Mouse (Mus musculus) MEL (cell line): ENCODE measurements around the gene Gsn. TPM values are rescaled to one million over a fixed set of nuclear protein-coding genes. Genes with fewer than 3 reads are reported as not detected.

ENCODE experiments used
- DNase-seq: peaks from one replicate; pipeline ENCODE4 v3.0.0; 2011; ENCODE audit warnings: low read depth, low spot score
- H3K27ac ChIP-seq: 2 replicates; pipeline ENCODE4 v1.5.1; 2012; ENCODE audit warnings: low read depth, mild to moderate bottlenecking, control low read depth, low read length, moderate library complexity; ENCODE audit not compliant: control insufficient read depth
- H3K27me3 ChIP-seq, 2 experiments: fragments of 150-350 bp in 1 of 2; sonication (generic) in 1 of 2; 2 replicates each; pipeline ENCODE4 v1.6.1; 2012; ENCODE audit warnings: low read length in 2 of 2, mild to moderate bottlenecking in 2 of 2, improper control_type of control experiment in 1 of 2, moderate library complexity in 1 of 2; ENCODE audit not compliant: insufficient read depth in 2 of 2, control insufficient read depth in 1 of 2
- H3K36me3 ChIP-seq, 2 experiments: 2 replicates each; pipeline ENCODE4 v1.6.1; 2012 to 2014; ENCODE audit warnings: low read length in 2 of 2, improper control_type of control experiment in 1 of 2, inconsistent platforms in 1 of 2, mild to moderate bottlenecking in 1 of 2; ENCODE audit not compliant: insufficient read depth in 2 of 2, control insufficient read depth in 1 of 2
- H3K4me1 ChIP-seq, 2 experiments: fragments of 150-350 bp in 1 of 2; sonication (generic) in 1 of 2; 2 replicates each; pipeline ENCODE4 v1.6.1; 2012; ENCODE audit warnings: low read length in 2 of 2, improper control_type of control experiment in 1 of 2, mild to moderate bottlenecking in 1 of 2; ENCODE audit not compliant: insufficient read depth in 2 of 2, control insufficient read depth in 1 of 2
- H3K4me3 ChIP-seq, 2 experiments: fragments of 150-350 bp in 1 of 2; sonication (generic) in 1 of 2; 2 replicates each; pipeline ENCODE4 v1.5.1; 2012; ENCODE audit warnings: low read depth in 2 of 2, low read length in 2 of 2, mild to moderate bottlenecking in 2 of 2, moderate library complexity in 2 of 2, control low read depth in 1 of 2, improper control_type of control experiment in 1 of 2; ENCODE audit not compliant: control insufficient read depth in 1 of 2, insufficient read depth in 1 of 2
- H3K79me2 ChIP-seq: 2 replicates; pipeline ENCODE4 v1.6.1; 2012; ENCODE audit warnings: mild to moderate bottlenecking, low read length, moderate library complexity; ENCODE audit not compliant: control insufficient read depth, poor library complexity, insufficient read depth
- H3K9ac ChIP-seq: 2 replicates; pipeline ENCODE4 v1.6.1; 2012; ENCODE audit warnings: low read depth, mild to moderate bottlenecking, control low read depth, low read length, moderate library complexity; ENCODE audit not compliant: control insufficient read depth, poor library complexity, severe bottlenecking
- H3K9me3 ChIP-seq: fragments of 150-350 bp; sonication (generic); replicated peaks from 2 replicates; pipeline ENCODE4 v1.6.1; 2012; ENCODE audit warnings: mild to moderate bottlenecking, low read length, improper control_type of control experiment, moderate library complexity; ENCODE audit not compliant: insufficient read depth
- CTCF ChIP-seq, 3 experiments: IDR thresholded peaks in 2 of 3; conservative IDR thresholded peaks in 1 of 3; 2 replicates each; pipeline ENCODE4 v1.5.1; 2011 to 2012; ENCODE audit warnings: low read length in 3 of 3, low read depth in 2 of 3, mild to moderate bottlenecking in 2 of 3, improper control_type of control experiment in 1 of 3, inconsistent platforms in 1 of 3, mixed read lengths in 1 of 3, moderate library complexity in 1 of 3; ENCODE audit not compliant: control insufficient read depth in 1 of 3, insufficient read depth in 1 of 3, poor library complexity in 1 of 3, severe bottlenecking in 1 of 3
- E2F4 ChIP-seq: IDR thresholded peaks from 2 replicates; pipeline ENCODE4 v1.6.1; 2011; ENCODE audit warnings: low read depth, low read length, improper control_type of control experiment, borderline replicate concordance
- ELF1 ChIP-seq: IDR thresholded peaks from 2 replicates; pipeline ENCODE4 v1.6.1; 2014; ENCODE audit warnings: low read depth, mild to moderate bottlenecking, inconsistent platforms, low read length, improper control_type of control experiment, moderate library complexity
- EP300 ChIP-seq, 2 experiments: IDR thresholded peaks; 2 replicates each; pipeline ENCODE4 v1.6.1; 2011; ENCODE audit warnings: improper control_type of control experiment in 2 of 2, low read length in 2 of 2, low read depth in 1 of 2, mild to moderate bottlenecking in 1 of 2
- GATA1 ChIP-seq: IDR thresholded peaks from 2 replicates; pipeline ENCODE4 v1.6.1; 2011; ENCODE audit warnings: low read depth, low read length, improper control_type of control experiment
- MAFK ChIP-seq: IDR thresholded peaks from 2 replicates; pipeline ENCODE4 v1.6.1; 2011; ENCODE audit warnings: low read depth, mild to moderate bottlenecking, low read length, improper control_type of control experiment, borderline replicate concordance
- MAZ ChIP-seq: IDR thresholded peaks from 2 replicates; pipeline ENCODE4 v1.6.1; 2012; ENCODE audit warnings: low read depth, mild to moderate bottlenecking, inconsistent platforms, low read length, improper control_type of control experiment
- MEF2A ChIP-seq: IDR thresholded peaks from 2 replicates; pipeline ENCODE4 v1.6.1; 2014; ENCODE audit warnings: low read depth, mild to moderate bottlenecking, inconsistent platforms, low read length, improper control_type of control experiment; ENCODE audit not compliant: poor library complexity, insufficient replicate concordance, severe bottlenecking; ENCODE audit errors: extremely low read depth
- MXI1 ChIP-seq: IDR thresholded peaks from 2 replicates; pipeline ENCODE4 v1.6.1; 2011; ENCODE audit warnings: mild to moderate bottlenecking, low read depth, low read length, improper control_type of control experiment
- MYB ChIP-seq: IDR thresholded peaks from 2 replicates; pipeline ENCODE4 v1.6.1; 2011; ENCODE audit warnings: mild to moderate bottlenecking, low read depth, low read length, improper control_type of control experiment
- MYC ChIP-seq: IDR thresholded peaks from 2 replicates; pipeline ENCODE4 v1.6.1; 2011; ENCODE audit warnings: low read depth, mild to moderate bottlenecking, low read length, improper control_type of control experiment, moderate library complexity
- NELFE ChIP-seq: IDR thresholded peaks from 2 replicates; pipeline ENCODE4 v1.6.1; 2011; ENCODE audit warnings: low read depth, low read length, improper control_type of control experiment
- RAD21 ChIP-seq: IDR thresholded peaks from 2 replicates; pipeline ENCODE4 v1.6.1; 2011; ENCODE audit warnings: mild to moderate bottlenecking, low read depth, low read length, improper control_type of control experiment
- RCOR1 ChIP-seq: IDR thresholded peaks from 2 replicates; pipeline ENCODE4 v1.6.1; 2012; ENCODE audit warnings: low read depth, mild to moderate bottlenecking, inconsistent platforms, low read length, improper control_type of control experiment
- SIN3A ChIP-seq: IDR thresholded peaks from 2 replicates; pipeline ENCODE4 v1.6.1; 2012; ENCODE audit warnings: low read length, improper control_type of control experiment, inconsistent platforms
- SMC3 ChIP-seq: IDR thresholded peaks from 2 replicates; pipeline ENCODE4 v1.6.1; 2011; ENCODE audit warnings: low read depth, low read length, improper control_type of control experiment
- TAL1 ChIP-seq: IDR thresholded peaks from 2 replicates; pipeline ENCODE4 v1.6.1; 2012; ENCODE audit warnings: mild to moderate bottlenecking, inconsistent platforms, low read length, moderate library complexity, mixed read lengths
- TCF12 ChIP-seq: IDR thresholded peaks from 2 replicates; pipeline ENCODE4 v1.6.1; 2014; ENCODE audit warnings: low read depth, mild to moderate bottlenecking, inconsistent platforms, low read length, improper control_type of control experiment, moderate library complexity
- UBTF ChIP-seq: IDR thresholded peaks from 2 replicates; pipeline ENCODE4 v1.6.1; 2012; ENCODE audit warnings: low read depth, mild to moderate bottlenecking, inconsistent platforms, low read length, improper control_type of control experiment, moderate library complexity, borderline replicate concordance; ENCODE audit not compliant: insufficient read depth
- USF1 ChIP-seq: IDR thresholded peaks from 2 replicates; pipeline ENCODE4 v1.6.1; 2014; ENCODE audit warnings: low read depth, mild to moderate bottlenecking, inconsistent platforms, low read length, improper control_type of control experiment, moderate library complexity
- USF2 ChIP-seq, 2 experiments: IDR thresholded peaks; 2 replicates each; pipeline ENCODE4 v1.6.1; 2011 to 2012; ENCODE audit warnings: improper control_type of control experiment in 2 of 2, low read length in 2 of 2, borderline replicate concordance in 1 of 2, inconsistent platforms in 1 of 2, low read depth in 1 of 2, mild to moderate bottlenecking in 1 of 2; ENCODE audit not compliant: insufficient read depth in 1 of 2
- ZC3H11A ChIP-seq: IDR thresholded peaks from 2 replicates; pipeline ENCODE4 v1.6.1; 2012; ENCODE audit warnings: low read depth, mild to moderate bottlenecking, inconsistent platforms, low read length, improper control_type of control experiment
- ZKSCAN1 ChIP-seq: IDR thresholded peaks from 2 replicates; pipeline ENCODE4 v1.6.1; 2012; ENCODE audit warnings: low read depth, mild to moderate bottlenecking, inconsistent platforms, low read length, improper control_type of control experiment, moderate library complexity
- ZNF384 ChIP-seq: IDR thresholded peaks from 2 replicates; pipeline ENCODE4 v1.6.1; 2012; ENCODE audit warnings: low read depth, mild to moderate bottlenecking, inconsistent platforms, low read length, improper control_type of control experiment
- polyA plus RNA-seq, 2 experiments: library from polyadenylated mRNA; stranded (reverse) in 1 of 2; unstranded in 1 of 2; fragments of >175 nt in 1 of 2; fragments of >200 nt in 1 of 2; gene quantifications; 2 replicates each; pipeline versions ENCODE4 v1.2.1 to v1.2.4; 2012; ENCODE audit warnings: low replicate concordance in 2 of 2, low read depth in 1 of 2; ENCODE audit not compliant: insufficient read length in 2 of 2, insufficient read depth in 1 of 2, missing spikeins in 1 of 2
- total RNA-seq: library from RNA; depleted of rRNA; stranded (reverse); fragments of 300-350 nt; gene quantifications from 2 replicates; pipeline ENCODE4 v1.2.3, GENCODE M21; 2012

Gsn gene
- total and polyA plus RNA-seq, 3 experiments = 8.0 to 8.2 TPM; not detected in 1

- H3K36me3 ChIP-seq = peaks cover 0 to 8% of the 10 kb centered on the region in 2 experiments; a peak in 2 of 4 replicates
- H3K4me3 ChIP-seq = no peak overlapping the region
- TF ChIP-seq ZC3H11A = no peak
- no peak for TF ChIP-seq RCOR1
- no peak for TF ChIP-seq ZNF384
- no peak for TF ChIP-seq E2F4
- TF ChIP-seq ELF1 = no peak
- no peak for TF ChIP-seq UBTF
- TF ChIP-seq MAZ = no peak
- TF ChIP-seq MXI1 = no peak
- TF ChIP-seq GATA1 = no peak
- TF ChIP-seq MYC = no peak
- no peak for TF ChIP-seq RAD21
- no peak for TF ChIP-seq TAL1
- no peak for TF ChIP-seq MAFK
- TF ChIP-seq USF1 = no peak
- TF ChIP-seq EP300 (IDR thresholded peaks at IDR 0.05; ENCODE audit: low read depth in 1 of 2, low read length in 2 of 2) = no peak
- TF ChIP-seq TCF12 = no peak
- TF ChIP-seq USF2 (IDR thresholded peaks at IDR 0.05; ENCODE audit: borderline replicate concordance in 1 of 2, insufficient read depth in 1 of 2, low read depth in 1 of 2, low read length in 2 of 2) = no peak
- TF ChIP-seq ZKSCAN1 = no peak
- no peak for TF ChIP-seq MYB
- H3K4me1 ChIP-seq = peaks cover 9 to 19% of the 10 kb centered on the region in 2 experiments; a peak in 3 of 4 replicates
- DNase-seq = no peak
- H3K9me3 ChIP-seq = no peaks in the 10 kb centered on the region
- H3K79me2 ChIP-seq = no peaks in the 10 kb centered on the region
- no peak overlapping the region for H3K9ac ChIP-seq
- no peaks in the 10 kb centered on the region for H3K27me3 ChIP-seq
- H3K27ac ChIP-seq = peak overlapping the region; percentile 17; the same call in 1 of the 2 replicates
These were observed 37.1 kb downstream of the Gsn start for GRCm38 (mm10) chr2:35293291-35293690.

- Histone ChIP-seq H3K27me3 (no peaks in the 10 kb centered on the region), H3K4me3 (no peak overlapping the region), H3K36me3 (peaks cover 0 to 5% of the 10 kb centered on the region in 2 experiments; a peak in 2 of 4 replicates), H3K9ac (no peak overlapping the region), H3K27ac (no peak overlapping the region), H3K79me2 (no peaks in the 10 kb centered on the region)
- DNase-seq = peak; percentile 84
- TF ChIP-seq SMC3 (peak; percentile 97), USF2 (IDR thresholded peaks at IDR 0.05; ENCODE audit: borderline replicate concordance in 1 of 2, insufficient read depth in 1 of 2, low read depth in 1 of 2, low read length in 2 of 2) (no peak), CTCF (IDR thresholded peaks at IDR 0.05 in 2 of 3, conservative IDR thresholded peaks at IDR 0.05 in 1 of 3; ENCODE audit: control insufficient read depth in 1 of 3, insufficient read depth in 1 of 3, low read depth in 2 of 3, low read length in 3 of 3, poor library complexity in 1 of 3, severe bottlenecking in 1 of 3) (peak in 2 of 3 experiments; percentile 98 to 99), NELFE (no peak), MEF2A (no peak), SIN3A (peak; percentile 38; the same call in 1 of the 2 replicates), RAD21 (peak; percentile 96), MYC (0 out of 2 replicates have a peak, but pooled peaks have one; percentile 17), ZC3H11A (peak; percentile 95)
- TF ChIP-seq, all 39 proteins: peak for 6
- Histone ChIP-seq H3K9me3 (no peaks in the 10 kb centered on the region), H3K4me1 (peaks cover 3 to 11% of the 10 kb centered on the region in 2 experiments; a peak in 3 of 4 replicates)
These were observed 41.6 kb downstream of the Gsn start for GRCm38 (mm10) chr2:35297703-35298332.
